ENCODE assay signal across 17 mouse cellular contexts in genomic region chr7:99836781-99837180, GRCm38 (mm10). TPM values are rescaled to one million over a fixed set of nuclear protein-coding genes. Genes with fewer than 3 reads are reported as not detected.
DNase-seq lines count a peak whose midpoint lies in the region; ATAC-seq and TF ChIP-seq lines count a peak whose summit lies in the region.
"Had no signal": no experiment of that assay in that cellular context is flagged by ENCODE, and none has a peak within 500 bp of the region (broad histone marks: within the 10 kb centered on the region; RNA-seq: fewer than 3 reads in every experiment).

No protein-coding gene starts in this region.

- DNase-seq in heart, postnatal 14 days: no peak
- DNase-seq in lung, adult 18-20 months: peak; percentile 32 to 65
- no peak for DNase-seq in lung, adult 2 months
- peak; percentile 82 for DNase-seq in lung, postnatal 0 days (ENCODE audit: low spot score)
- DNase-seq in right cerebral cortex, postnatal 4 days: no peak
- DNase-seq: cerebellum, adult 11 months; cerebellum, postnatal 25 days; left cerebral cortex, postnatal 4 days; right cerebral cortex, postnatal 14 days had no signal

- H3K27me3 ChIP-seq in heart, embryonic 12.5 days (replicated peaks): no peaks in the 10 kb centered on the region
- no peaks in the 10 kb centered on the region for H3K27me3 ChIP-seq in lung, postnatal 0 days (replicated peaks; ENCODE audit: insufficient read depth, low read length)
- no peaks in the 10 kb centered on the region for H3K27me3 ChIP-seq in stomach, embryonic 16.5 days (ENCODE audit: control insufficient read depth, insufficient read depth, low read length)
- H3K27me3 ChIP-seq: CH12.LX; liver, embryonic 15.5 days had no signal

- no peak overlapping the region for H3K9ac ChIP-seq in heart, embryonic 12.5 days
- no peak overlapping the region for H3K9ac ChIP-seq in lung, postnatal 0 days (replicated peaks; ENCODE audit: low read depth)
- H3K9ac ChIP-seq in stomach, embryonic 16.5 days (ENCODE audit: low read length): no peak overlapping the region
- H3K9ac ChIP-seq: liver, embryonic 15.5 days had no signal

- no peak overlapping the region for H3K4me2 ChIP-seq in heart, embryonic 12.5 days
- no peak overlapping the region for H3K4me2 ChIP-seq in lung, postnatal 0 days (replicated peaks; ENCODE audit: low read depth, low read length)
- no peak overlapping the region for H3K4me2 ChIP-seq in stomach, embryonic 16.5 days (ENCODE audit: low read depth, low read length)
- H3K4me2 ChIP-seq: liver, embryonic 15.5 days had no signal

- 0 out of 2 replicates have a peak, but pooled peaks have one; percentile 55 for ATAC-seq in heart, embryonic 12.5 days (ENCODE audit: insufficient number of reproducible peaks, low FRiP score)
- peak; percentile 92 for ATAC-seq in lung, postnatal 0 days
- ATAC-seq in stomach, embryonic 16.5 days (ENCODE audit: insufficient read depth, low FRiP score): peak; percentile 56; the same call in 1 of the 2 replicates
- ATAC-seq in monocyte, adult 5-6 weeks (replicated peaks; ENCODE audit: insufficient number of reproducible peaks, low FRiP score, low TSS enrichment, poor library complexity, severe bottlenecking): no peak
- ATAC-seq: forebrain, embryonic 16.5 days had no signal

- 32% methylated on average over 4 of the region's 4 CpGs for WGBS in heart, embryonic 12.5 days
- WGBS in lung, adult 2 months: 45% methylated on average over 4 of the region's 4 CpGs
- 37% methylated on average over 4 of the region's 4 CpGs for WGBS in lung, postnatal 0 days
- WGBS in stomach, embryonic 16.5 days: 37% methylated on average over 4 of the region's 4 CpGs

- intact Hi-C loops in heart, postnatal 14 days (cut with DNase I): no loop called here

- H3K27ac ChIP-seq in heart, embryonic 12.5 days (ENCODE audit: poor library complexity, severe bottlenecking): peak overlapping the region; percentile 29; the same call in 1 of the 2 replicates
- H3K27ac ChIP-seq in lung, postnatal 0 days (ENCODE audit: low read length): peak overlapping the region; percentile 57; the same call in 1 of the 2 replicates
- H3K27ac ChIP-seq in stomach, embryonic 16.5 days (ENCODE audit: low read length): peak overlapping the region; percentile 24; the same call in 1 of the 2 replicates
- H3K27ac ChIP-seq: hindbrain, embryonic 10.5 days; liver, embryonic 15.5 days had no signal

- peaks cover 35% of the 10 kb centered on the region for H3K4me1 ChIP-seq in heart, embryonic 12.5 days (replicated peaks)
- no peaks in the 10 kb centered on the region for H3K4me1 ChIP-seq in lung, adult 2 months (ENCODE audit: control insufficient read depth, insufficient read depth, low read length)
- peaks cover 6% of the 10 kb centered on the region; the same call in 1 of the 2 replicates for H3K4me1 ChIP-seq in lung, postnatal 0 days (ENCODE audit: insufficient read depth, low read depth, low read length)
- peaks cover 11% of the 10 kb centered on the region for H3K4me1 ChIP-seq in stomach, embryonic 16.5 days (ENCODE audit: control insufficient read depth, insufficient read depth, low read length)
- H3K4me1 ChIP-seq: hindbrain, embryonic 10.5 days had no signal

- no peak for TF ChIP-seq POLR2A in lung, adult 2 months (IDR thresholded peaks at IDR 0.05; ENCODE audit: borderline replicate concordance, extremely low read depth, low read depth, low read length)

- no peak; the same call in 1 of the 2 replicates for TF ChIP-seq EP300 in lung, postnatal 0 days (IDR thresholded peaks at IDR 0.05)

- H3K9me3 ChIP-seq in heart, embryonic 12.5 days (replicated peaks): no peaks in the 10 kb centered on the region
- H3K9me3 ChIP-seq in lung, postnatal 0 days (ENCODE audit: low read length): no peaks in the 10 kb centered on the region
- H3K9me3 ChIP-seq in stomach, embryonic 16.5 days (replicated peaks; ENCODE audit: control insufficient read depth, low read length): no peaks in the 10 kb centered on the region
- H3K9me3 ChIP-seq: hindbrain, embryonic 10.5 days; liver, embryonic 15.5 days had no signal

- H3K4me3 ChIP-seq in heart, embryonic 12.5 days: no peak overlapping the region
- H3K4me3 ChIP-seq in lung, adult 2 months (replicated peaks; ENCODE audit: extremely low read depth, low read depth, low read length): no peak overlapping the region
- no peak overlapping the region for H3K4me3 ChIP-seq in lung, postnatal 0 days (ENCODE audit: low read depth, low read length)
- H3K4me3 ChIP-seq in stomach, embryonic 16.5 days (replicated peaks; ENCODE audit: low read length): no peak overlapping the region
- H3K4me3 ChIP-seq: erythroblast, embryonic 14.5 days; hindbrain, embryonic 10.5 days; liver, embryonic 15.5 days had no signal

- H3K36me3 ChIP-seq in heart, embryonic 12.5 days: peaks cover 37% of the 10 kb centered on the region
- no peaks in the 10 kb centered on the region for H3K36me3 ChIP-seq in lung, postnatal 0 days (ENCODE audit: insufficient read depth, low read length)
- peaks cover 12% of the 10 kb centered on the region; the same call in 1 of the 2 replicates for H3K36me3 ChIP-seq in stomach, embryonic 16.5 days (ENCODE audit: control insufficient read depth, insufficient read depth, low read length)

- no peak for TF ChIP-seq CTCF in lung, adult 2 months (IDR thresholded peaks at IDR 0.05; ENCODE audit: insufficient read depth, low read length)
- no peak for TF ChIP-seq CTCF in lung, postnatal 0 days (IDR thresholded peaks at IDR 0.05)

RNA-seq across cellular contexts. Expression of gene Neu3, which starts 8.6 kb away (rescaled TPM):
- polyA plus RNA-seq in heart, embryonic 12.5 days (2016; fragmentation: Nextera tagmentation; extraction: Ambion mirVana): 2.6 and 3.4 TPM in 2 replicates
- total RNA-seq in heart, postnatal 14 days (2021): 1 to 10 TPM; 3.9 to 4.9 TPM
- 3.4 TPM in 2 replicates for polyA plus RNA-seq in lung, adult 2 months (2012; rRNA removed)
- 5.8 and 7.6 TPM in 2 replicates for polyA plus RNA-seq in lung, postnatal 0 days (2015; fragmentation: Nextera tagmentation; extraction: Ambion mirVana)
- polyA plus RNA-seq in stomach, embryonic 16.5 days (2015; fragmentation: Nextera tagmentation; extraction: Ambion mirVana): 6.8 and 7.5 TPM in 2 replicates
- total RNA-seq in monocyte, adult 5-6 weeks (2017): 0.75 to 1.2 TPM in 2 of 3 replicates, not detected in the other

RNA-seq across cellular contexts. Expression of gene Xrra1, which starts 22.1 kb away (rescaled TPM):
- polyA plus RNA-seq in heart, embryonic 12.5 days (2016; fragmentation: Nextera tagmentation; extraction: Ambion mirVana): 0.26 and 0.37 TPM in 2 replicates
- 1 to 10 TPM in 1 of 2 experiments, not detected in 1; 1.1 TPM for total RNA-seq in heart, postnatal 14 days (2021)
- 0.87 and 1.1 TPM in 2 replicates for polyA plus RNA-seq in lung, adult 2 months (2012; rRNA removed)
- 1.1 and 1.3 TPM in 2 replicates for polyA plus RNA-seq in lung, postnatal 0 days (2015; fragmentation: Nextera tagmentation; extraction: Ambion mirVana)
- 0.22 and 0.31 TPM in 2 replicates for polyA plus RNA-seq in stomach, embryonic 16.5 days (2015; fragmentation: Nextera tagmentation; extraction: Ambion mirVana)
- 0.21 to 0.86 TPM in 2 of 3 replicates, not detected in the other for total RNA-seq in monocyte, adult 5-6 weeks (2017)
- polyA plus RNA-seq: liver, embryonic 15.5 days had no signal

RNA-seq across cellular contexts. Expression of gene Spcs2, which starts 26.5 kb away (rescaled TPM):
- polyA plus RNA-seq in heart, embryonic 12.5 days (2016; fragmentation: Nextera tagmentation; extraction: Ambion mirVana): 218 and 220 TPM in 2 replicates
- 10 to 100 TPM; 44.1 to 53.6 TPM for total RNA-seq in heart, postnatal 14 days (2021)
- polyA plus RNA-seq in lung, adult 2 months (2012; rRNA removed): 21.5 and 45.6 TPM in 2 replicates
- 318 and 342 TPM in 2 replicates for polyA plus RNA-seq in lung, postnatal 0 days (2015; fragmentation: Nextera tagmentation; extraction: Ambion mirVana)
- polyA plus RNA-seq in stomach, embryonic 16.5 days (2015; fragmentation: Nextera tagmentation; extraction: Ambion mirVana): 370 and 373 TPM in 2 replicates
- total RNA-seq in monocyte, adult 5-6 weeks (2017): 121 to 148 TPM (median 139 TPM) in 3 replicates

Comparison
In these comparisons a context has a peak if more than half of its experiments do, and no peak if none do; other contexts are left out.
1. DNase-seq: peak in lung, adult 18-20 months (2 of 2) and lung, postnatal 0 days (single experiment); none in heart, postnatal 14 days (0 of 2), lung, adult 2 months (single experiment) and right cerebral cortex, postnatal 4 days (single experiment).
2. Peak in every context shown above with its lines, with median percentiles within 50 percentile points of each other: H3K27ac ChIP-seq.